35 mouse cellular contexts compared by ENCODE assay signal in the genomic region with DNA sequence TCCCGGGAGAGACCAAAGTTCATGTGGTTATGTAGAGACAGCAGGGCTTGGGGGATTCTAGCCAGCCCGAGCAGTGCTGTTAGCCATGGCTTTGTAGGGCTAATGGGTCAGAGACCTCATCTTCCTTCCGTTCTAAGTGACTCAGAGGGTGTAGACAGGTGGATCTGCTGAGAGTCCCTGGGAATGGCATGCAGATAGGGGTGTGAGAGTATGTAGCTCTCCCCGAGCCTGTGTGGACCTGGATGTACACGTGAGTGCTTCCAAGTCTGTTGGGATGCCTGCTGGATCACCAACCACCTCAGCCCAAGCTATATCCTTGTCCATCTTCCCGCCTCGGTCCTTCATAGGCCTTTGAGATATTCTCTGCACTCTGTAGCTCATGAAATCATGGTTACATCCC. TPM values are rescaled to one million over a fixed set of nuclear protein-coding genes. Genes with fewer than 3 reads are reported as not detected.
DNase-seq lines count a peak whose midpoint lies in the region; TF ChIP-seq lines count a peak whose summit lies in the region.
"Had no signal": no experiment of that assay in that cellular context is flagged by ENCODE, and none has a peak within 500 bp of the region (broad histone marks: within the 10 kb centered on the region; RNA-seq: fewer than 3 reads in every experiment).

No protein-coding gene starts in this region.

- H3K9me3 ChIP-seq in E14TG2a.4 (ENCODE audit: low read length), result no peaks in the 10 kb centered on the region
- H3K9me3 ChIP-seq: embryonic facial prominence, embryonic 10.5 days; embryonic facial prominence, embryonic 13.5 days; forebrain, embryonic 10.5 days; forebrain, embryonic 13.5 days; hindbrain, embryonic 12.5 days; hindbrain, embryonic 15.5 days had no signal

- TF ChIP-seq POLR2A in small intestine, adult 2 months (IDR thresholded peaks at IDR 0.05; ENCODE audit: low read depth, low read length), result no peak

- peaks cover 4% of the 10 kb centered on the region; the same call in 1 of the 2 replicates for H3K27me3 ChIP-seq in E14TG2a.4 (ENCODE audit: insufficient read depth, low read length)
- H3K27me3 ChIP-seq in small intestine, adult 2 months (ENCODE audit: control insufficient read depth, insufficient read depth, low read length), result no peaks in the 10 kb centered on the region
- H3K27me3 ChIP-seq: Patski had no signal

- H3K4me3 ChIP-seq in E14TG2a.4 (replicated peaks; ENCODE audit: low read length), result peak overlapping the region; percentile 86
- H3K4me3 ChIP-seq in small intestine, adult 2 months (ENCODE audit: low read depth, low read length), result 0 out of 2 replicates have a peak overlapping the region, but pooled peaks have one; percentile 6
- H3K4me3 ChIP-seq: embryonic facial prominence, embryonic 10.5 days; embryonic facial prominence, embryonic 13.5 days; forebrain, embryonic 10.5 days; forebrain, embryonic 13.5 days; hindbrain, embryonic 12.5 days; hindbrain, embryonic 15.5 days had no signal

- intact Hi-C loops in gastrocnemius, postnatal 14 days (cut with DNase I; ENCODE audit: low total_unique reads), result no loop called here

- H3K27ac ChIP-seq in small intestine, adult 2 months (ENCODE audit: insufficient read depth, low read depth, low read length), result peak overlapping the region; percentile 52
- H3K27ac ChIP-seq: embryonic facial prominence, embryonic 10.5 days; embryonic facial prominence, embryonic 13.5 days; forebrain, embryonic 10.5 days; forebrain, embryonic 13.5 days; hindbrain, embryonic 12.5 days; hindbrain, embryonic 15.5 days had no signal

- peak; percentile 54 for DNase-seq in R1 (ENCODE audit: low read depth, low spot score)
- no peak for DNase-seq in right cerebral cortex, adult 18-20 months
- no peak for DNase-seq in gastrocnemius, postnatal 14 days
- DNase-seq in urinary bladder, adult 18-20 months (ENCODE audit: low spot score in 2 of 2), result no peak
- DNase-seq: adrenal gland, adult 8-10 months; adrenal gland, postnatal 25 days; cerebellum, adult 2 months; cerebellum, postnatal 10 days; cerebellum, postnatal 36 days; embryo, embryonic 11 days; gastrocnemius, postnatal 10 days; heart, adult 11 months had no signal

- peaks cover 93% of the 10 kb centered on the region for H3K4me1 ChIP-seq in E14TG2a.4 (replicated peaks; ENCODE audit: low read depth, low read length)
- H3K4me1 ChIP-seq in small intestine, adult 2 months (ENCODE audit: control insufficient read depth, insufficient read depth, insufficient read length, low read length), result peaks cover 32% of the 10 kb centered on the region

- no peak for TF ChIP-seq CTCF in E14TG2a.4 (conservative IDR thresholded peaks at IDR 0.05; ENCODE audit: low read length)
- TF ChIP-seq CTCF in small intestine, adult 2 months (IDR thresholded peaks at IDR 0.05; ENCODE audit: extremely low read depth, insufficient read length, insufficient replicate concordance, low read depth, low read length), result no peak

- 40% methylated on average over 7 of the region's 7 CpGs for WGBS in small intestine, adult 2 months

- peaks cover 45% of the 10 kb centered on the region for H3K36me3 ChIP-seq in E14TG2a.4 (ENCODE audit: insufficient read depth, low read length)
- H3K36me3 ChIP-seq in small intestine, adult 2 months (ENCODE audit: control insufficient read depth, insufficient read depth, low read length), result peaks cover 2% of the 10 kb centered on the region; the same call in 1 of the 2 replicates
- H3K36me3 ChIP-seq: embryonic facial prominence, embryonic 10.5 days; embryonic facial prominence, embryonic 13.5 days; forebrain, embryonic 10.5 days; G1E; hindbrain, embryonic 12.5 days; hindbrain, embryonic 15.5 days had no signal

RNA-seq across cellular contexts. Expression of a gene that starts 2.3 kb away (rescaled TPM):
- polyA plus RNA-seq in small intestine, adult 2 months (2012; rRNA removed), result 3.5 and 21.3 TPM in 2 replicates
- total RNA-seq in gastrocnemius, postnatal 14 days (2021), result not detected
- total RNA-seq: adrenal gland, adult 8-10 months; adrenal gland, postnatal 25 days; CH12.LX; G1E; gastrocnemius, adult 18-20 months; gastrocnemius, postnatal 10 days; gastrocnemius, postnatal 4 days had no signal
- polyA plus RNA-seq: activated CD4-positive, CD25-positive, alpha-beta regulatory T cell, adult 4 months; forebrain, embryonic 13.5 days; forebrain, embryonic 16.5 days; G1E had no signal

RNA-seq across cellular contexts. Expression of a gene that starts 14.5 kb away (rescaled TPM):
- polyA plus RNA-seq in small intestine, adult 2 months (2012; rRNA removed), result 5.1 and 7.0 TPM in 2 replicates
- 10 to 100 TPM; 13.2 to 14.8 TPM for total RNA-seq in gastrocnemius, postnatal 14 days (2021)
- total RNA-seq: CH12.LX; hematopoietic stem cell, adult 5-6 weeks had no signal
- polyA plus RNA-seq: activated CD4-positive, CD25-positive, alpha-beta regulatory T cell, adult 4 months; G1E had no signal

RNA-seq across cellular contexts. Expression of a gene that starts 25.5 kb away (rescaled TPM):
- polyA plus RNA-seq in small intestine, adult 2 months (2012; rRNA removed), result 0.18 and 0.53 TPM in 2 replicates
- not detected for total RNA-seq in gastrocnemius, postnatal 14 days (2021)
- total RNA-seq: adrenal gland, adult 8-10 months; adrenal gland, postnatal 25 days; CH12.LX; gastrocnemius, adult 18-20 months; gastrocnemius, postnatal 10 days; gastrocnemius, postnatal 4 days; heart, adult 8-10 months; heart, postnatal 25 days; hematopoietic stem cell, adult 5-6 weeks had no signal
- polyA plus RNA-seq: activated CD4-positive, CD25-positive, alpha-beta regulatory T cell, adult 4 months; cortical plate, adult 2 months; embryonic facial prominence, embryonic 10.5 days; forebrain, embryonic 10.5 days; forebrain, embryonic 13.5 days; forebrain, embryonic 16.5 days; G1E; heart, embryonic 11.5 days; heart, embryonic 14.5 days; heart, postnatal 0 days; hindbrain, embryonic 15.5 days; intestine, embryonic 14.5 days had no signal

RNA-seq across cellular contexts. Expression of a gene that starts 29.6 kb away (rescaled TPM):
- polyA plus RNA-seq in small intestine, adult 2 months (2012; rRNA removed), result 0.10 and 0.23 TPM in 2 replicates
- under 1 TPM; 0.27 to 0.47 TPM for total RNA-seq in gastrocnemius, postnatal 14 days (2021)
- total RNA-seq: adrenal gland, postnatal 25 days; gastrocnemius, adult 18-20 months; hematopoietic stem cell, adult 5-6 weeks had no signal
- polyA plus RNA-seq: activated CD4-positive, CD25-positive, alpha-beta regulatory T cell, adult 4 months; cortical plate, adult 2 months; forebrain, embryonic 13.5 days; G1E had no signal
